Mouse (Mus musculus) olfactory bulb, adult 2 months (tissue): ENCODE measurements around the gene Chd1.

Experiments used
- CTCF ChIP-seq: fragments of 200-500 bp; IDR thresholded peaks from 2 replicates; pipeline ENCODE4 v1.5.1; 2012; ENCODE audit warnings: low read depth, mild to moderate bottlenecking, low read length, moderate library complexity; ENCODE audit not compliant: insufficient read depth
- POLR2A ChIP-seq: fragments of 200-500 bp; IDR thresholded peaks from 2 replicates; pipeline ENCODE4 v1.6.1; 2012; ENCODE audit warnings: mild to moderate bottlenecking, low read depth, low read length, moderate library complexity; ENCODE audit not compliant: insufficient read depth

- TF ChIP-seq CTCF (no peak), POLR2A (no peak)
Measured at GRCm38 (mm10) chr17:15820146-15820545, 115.4 kb downstream of the Chd1 start.
